Mouse (Mus musculus) T-cell, adult 2 months (primary cell): Measurements from ENCODE around the gene Hint1.
"Not testable (repeated sequence)": the region's sequence is repeated elsewhere in the genome, so short reads cannot be mapped to it uniquely, and the experiment has no call there.

Source experiments
- DNase-seq: peaks from one replicate; pipeline ENCODE4 v3.0.0; 2022; ENCODE audit warnings: low spot score

The Hint1 gene

DNA sequence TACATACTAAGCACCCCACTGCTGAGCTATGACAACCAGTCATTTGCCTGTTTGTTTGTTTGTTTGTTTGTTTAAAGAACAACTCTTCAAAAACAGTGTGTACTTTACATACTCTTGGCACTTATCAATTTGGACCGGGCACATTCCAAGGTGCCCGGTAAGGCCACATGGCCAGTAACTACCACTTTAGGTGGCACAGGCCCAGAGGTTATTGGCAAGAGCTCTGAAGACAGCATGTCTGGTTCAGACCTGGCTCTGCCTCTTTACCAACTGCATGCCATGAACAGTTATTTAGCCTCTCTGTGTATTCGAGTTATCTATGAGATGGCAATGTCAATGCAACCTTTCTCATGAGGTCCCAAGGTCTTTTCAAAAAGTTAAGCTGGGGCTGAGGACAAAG lies 30.5 kb downstream of the Hint1 start:
- not testable (repeated sequence) for DNase-seq

DNA sequence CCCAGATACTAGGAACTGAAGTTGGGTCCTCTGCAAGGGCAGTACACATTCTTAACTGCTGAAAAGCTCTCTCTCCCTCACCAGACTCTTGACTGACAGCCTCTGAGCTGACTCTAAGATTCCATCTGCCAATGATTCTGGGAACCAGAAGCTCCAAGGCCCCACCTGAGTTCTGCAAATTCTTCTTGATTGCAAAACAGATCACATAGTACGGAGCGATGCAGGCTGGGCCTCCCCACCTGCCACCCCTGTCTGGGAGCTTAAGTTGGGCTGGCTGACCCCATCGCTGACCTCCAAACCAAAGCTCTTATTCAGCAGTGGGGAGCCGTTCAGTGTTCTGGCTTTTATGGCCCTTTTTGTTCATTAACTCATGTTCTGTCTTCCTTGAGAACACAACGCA lies 31.3 kb downstream of the Hint1 start:
- DNase-seq, result no peak

DNA sequence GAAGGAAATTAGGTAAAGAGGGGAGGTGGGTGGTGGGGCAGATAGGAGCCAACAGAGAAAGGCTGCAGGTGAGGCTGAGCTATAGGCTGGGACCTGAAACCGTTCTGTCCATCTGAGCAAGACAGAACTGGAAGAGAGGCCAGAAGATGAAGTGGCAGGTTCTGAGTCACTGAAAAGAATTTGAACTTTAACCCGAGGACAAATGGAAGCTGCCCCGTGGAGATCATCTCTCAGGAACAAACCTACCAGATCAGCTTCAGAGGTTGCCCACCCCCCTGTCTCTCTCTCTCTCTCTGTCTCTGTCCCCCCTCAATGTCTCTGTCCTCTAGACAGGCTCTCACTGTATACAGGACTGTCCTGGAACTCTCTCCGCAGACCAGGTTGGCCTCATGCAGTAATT lies 33.5 kb downstream of the Hint1 start:
- no peak for DNase-seq

DNA sequence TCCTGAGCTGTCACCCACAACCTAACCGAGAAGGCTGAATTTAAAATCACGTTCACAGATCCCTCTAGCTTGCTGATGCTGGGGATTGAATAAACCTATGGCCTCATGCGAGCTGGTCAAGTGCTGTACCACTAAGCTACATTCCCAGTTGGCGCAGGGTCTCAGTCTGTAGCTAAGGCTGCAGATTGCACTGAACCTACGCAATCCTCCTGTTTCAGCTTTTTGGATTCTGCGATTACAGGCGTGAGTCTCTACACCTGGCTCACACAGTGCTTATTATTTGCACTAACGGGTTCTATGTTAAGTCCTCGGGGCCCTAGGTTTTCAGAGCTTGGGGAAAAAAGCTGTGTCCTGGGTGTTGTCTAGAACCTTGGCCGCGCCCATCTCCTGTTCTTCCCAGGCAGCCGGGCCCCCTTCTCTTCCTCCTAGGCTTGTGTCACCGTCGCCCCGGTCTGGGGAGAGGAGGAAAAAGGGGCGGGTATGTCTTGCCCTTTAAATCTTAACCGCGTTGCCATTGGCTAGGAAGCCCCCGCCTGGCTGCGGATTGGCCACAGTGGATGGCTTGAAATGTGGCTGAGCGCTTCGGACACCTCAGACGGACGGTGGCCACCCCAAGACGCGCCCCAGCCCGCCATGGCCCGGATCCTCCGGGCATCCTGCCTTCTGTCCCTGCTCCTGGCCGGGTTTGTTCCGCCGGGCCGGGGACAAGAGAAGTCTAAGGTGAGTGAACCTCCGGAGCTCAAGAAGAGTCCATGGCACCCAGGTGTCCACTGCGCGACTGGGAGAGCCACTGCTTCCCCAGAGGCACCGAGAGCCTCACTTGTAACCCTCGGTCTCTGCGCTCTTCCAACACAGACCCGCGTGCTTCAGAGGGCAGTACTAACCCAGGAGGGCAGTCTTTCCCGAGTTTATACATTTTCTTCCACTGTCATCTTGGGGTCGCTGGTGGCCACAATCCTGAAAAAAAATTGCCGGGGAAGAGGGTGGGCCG lies 36.4 kb downstream of the Hint1 start, which contains the start of gene Gpx3:
Gene Gpx3, plus strand, starts transcription at position 121 of the 991 bp plus-strand sequence.
- DNase-seq, result no peak

DNA sequence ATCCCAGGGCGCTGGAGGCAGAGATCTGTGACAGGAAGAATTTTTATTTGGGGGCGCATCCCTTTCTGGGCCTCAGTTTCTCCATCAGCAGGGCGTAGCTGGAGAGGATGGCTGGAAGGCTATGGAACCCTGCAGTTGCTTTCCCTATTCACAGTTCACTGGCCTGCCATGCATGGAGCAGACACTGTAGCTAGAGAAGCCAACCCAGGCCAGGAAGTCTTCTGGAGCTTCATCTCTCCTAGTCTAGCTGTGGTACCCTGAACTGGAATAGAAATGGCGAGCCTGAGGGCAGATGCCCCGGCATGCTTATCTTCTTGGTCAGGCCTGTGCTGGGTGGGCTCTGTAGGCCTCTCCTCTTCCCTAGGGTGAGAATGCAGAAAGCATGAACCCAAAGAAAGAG lies 37.2 kb downstream of the Hint1 start:
- no peak for DNase-seq

DNA sequence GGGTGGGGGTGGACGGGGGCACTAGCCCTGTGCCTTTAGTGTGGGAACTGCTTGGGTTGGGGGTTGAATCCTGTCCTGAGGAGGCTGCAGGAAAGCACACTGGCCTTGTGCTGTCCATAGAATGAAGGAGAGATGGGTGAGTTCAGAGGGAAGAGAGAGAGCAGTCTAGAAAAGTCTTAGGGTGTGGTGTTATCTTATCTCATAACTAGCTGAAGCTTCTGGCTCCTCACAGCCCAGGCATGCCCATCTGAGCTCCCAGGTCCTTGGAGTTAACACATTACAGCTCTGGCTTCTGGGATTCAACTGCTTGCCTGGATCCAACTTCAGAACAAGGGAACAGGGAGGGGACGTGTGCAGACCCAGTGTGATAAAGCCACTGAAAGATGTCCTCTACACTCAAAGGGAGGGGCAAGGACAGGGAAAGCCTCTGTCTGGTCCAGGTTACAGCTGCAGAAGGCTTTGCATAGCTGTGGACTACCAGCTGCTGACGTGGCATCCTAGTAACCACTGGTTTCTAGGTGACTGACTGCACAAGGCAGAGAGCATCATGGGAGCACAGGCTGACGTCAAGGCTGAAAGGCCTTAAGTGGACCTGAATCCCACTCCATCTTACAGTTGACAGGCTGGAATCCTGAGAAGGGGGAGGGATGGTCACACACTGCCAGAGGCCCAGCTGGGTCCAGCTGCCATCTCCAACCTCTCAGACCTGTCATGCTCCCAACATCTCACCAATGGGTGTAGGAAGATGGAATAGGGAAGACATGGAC lies 37.9 kb downstream of the Hint1 start:
- peak; percentile 26 for DNase-seq

DNA sequence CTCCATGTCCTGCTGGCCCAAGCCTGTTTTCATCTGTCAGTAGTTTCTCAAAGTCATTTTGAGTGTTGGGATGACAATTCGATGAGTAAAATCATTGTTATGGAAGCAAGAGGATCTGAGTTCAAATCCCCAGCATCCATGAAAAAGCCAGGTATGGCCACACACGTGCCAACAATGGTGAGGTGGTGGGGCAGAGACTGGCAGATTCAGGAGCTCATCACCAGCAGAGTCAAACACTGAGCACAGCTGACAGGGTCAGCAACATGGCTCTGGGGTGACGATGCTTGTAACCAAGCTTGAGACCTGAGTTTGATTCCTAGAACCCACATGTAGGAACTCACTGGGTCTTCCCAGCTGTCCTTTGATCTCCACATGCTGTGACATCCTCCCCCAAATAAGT lies 38.9 kb downstream of the Hint1 start:
- no peak for DNase-seq

DNA sequence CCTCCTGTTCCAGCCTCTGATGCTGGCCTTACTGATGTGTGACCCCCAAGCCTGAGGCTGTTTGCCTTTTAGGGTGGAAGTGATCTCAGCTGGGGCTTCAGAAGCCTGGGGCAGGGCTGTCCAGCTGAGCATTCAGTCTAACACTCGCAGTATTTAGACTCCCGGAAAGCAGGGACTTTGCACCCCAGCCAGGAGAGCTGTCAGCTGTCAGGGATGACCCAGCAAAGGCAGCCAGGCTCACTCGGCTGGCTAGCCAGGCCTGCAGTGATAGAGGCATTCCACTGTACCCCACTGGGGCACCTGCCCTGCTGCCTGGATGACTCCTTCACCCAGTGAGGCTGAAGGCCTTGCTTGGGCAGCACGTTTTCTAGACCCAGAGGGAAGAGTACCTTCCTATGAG lies 39.7 kb downstream of the Hint1 start:
- DNase-seq, result no peak

DNA sequence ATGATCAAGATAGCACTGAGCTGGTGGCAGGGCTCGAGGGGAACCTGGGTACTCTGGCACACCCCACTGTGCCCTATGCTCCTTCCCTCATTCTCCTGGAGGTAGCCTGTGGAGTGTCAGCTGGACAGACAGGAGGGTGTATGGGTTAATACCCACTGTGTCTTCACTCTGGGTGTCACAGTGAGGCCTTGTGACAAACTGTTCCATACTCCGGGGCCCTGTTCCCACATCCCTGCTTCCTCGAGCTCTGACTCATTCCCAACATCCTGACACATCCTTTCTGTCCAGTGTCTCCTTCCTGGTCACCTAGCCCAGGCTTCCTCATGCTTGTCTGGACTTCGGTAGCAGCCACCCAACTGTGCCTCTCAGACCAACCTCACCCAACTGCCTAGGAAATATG lies 40.3 kb downstream of the Hint1 start:
- no peak for DNase-seq

DNA sequence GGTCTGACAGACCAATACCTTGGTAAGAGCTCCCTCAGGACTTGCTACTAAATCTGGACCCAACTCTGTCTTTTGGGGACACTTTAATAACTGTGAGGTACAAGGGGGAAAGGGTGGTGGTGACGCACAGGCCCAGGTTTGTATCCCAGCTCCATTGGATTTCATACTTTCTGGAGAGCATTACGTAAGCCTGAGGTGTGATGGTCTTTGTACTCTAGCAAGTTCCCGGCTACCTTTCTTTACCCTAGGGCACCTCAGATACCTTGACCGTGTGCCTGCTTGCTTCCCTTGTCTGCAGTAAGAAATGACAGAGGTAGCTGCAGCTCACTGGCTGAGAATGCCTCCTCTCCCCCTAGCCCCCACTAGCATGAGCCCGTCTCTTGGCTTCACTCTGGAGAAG lies 41.1 kb downstream of the Hint1 start:
- DNase-seq, result no peak

DNA sequence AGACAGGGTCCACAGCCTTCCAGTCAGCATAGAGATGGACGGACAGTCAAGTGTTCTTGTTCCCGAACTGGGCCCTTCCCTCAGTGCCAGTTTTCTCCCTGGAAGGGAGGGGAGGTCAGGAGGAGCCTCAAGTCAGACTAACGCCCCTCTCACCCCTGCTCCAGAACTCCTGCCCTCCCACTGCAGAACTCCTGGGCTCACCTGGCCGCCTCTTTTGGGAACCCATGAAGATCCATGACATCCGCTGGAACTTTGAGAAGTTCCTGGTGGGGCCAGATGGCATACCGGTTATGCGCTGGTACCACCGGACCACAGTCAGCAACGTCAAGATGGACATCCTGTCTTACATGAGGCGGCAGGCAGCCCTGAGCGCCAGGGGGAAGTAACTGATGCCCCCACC lies 43.1 kb downstream of the Hint1 start:
- DNase-seq, result no peak

DNA sequence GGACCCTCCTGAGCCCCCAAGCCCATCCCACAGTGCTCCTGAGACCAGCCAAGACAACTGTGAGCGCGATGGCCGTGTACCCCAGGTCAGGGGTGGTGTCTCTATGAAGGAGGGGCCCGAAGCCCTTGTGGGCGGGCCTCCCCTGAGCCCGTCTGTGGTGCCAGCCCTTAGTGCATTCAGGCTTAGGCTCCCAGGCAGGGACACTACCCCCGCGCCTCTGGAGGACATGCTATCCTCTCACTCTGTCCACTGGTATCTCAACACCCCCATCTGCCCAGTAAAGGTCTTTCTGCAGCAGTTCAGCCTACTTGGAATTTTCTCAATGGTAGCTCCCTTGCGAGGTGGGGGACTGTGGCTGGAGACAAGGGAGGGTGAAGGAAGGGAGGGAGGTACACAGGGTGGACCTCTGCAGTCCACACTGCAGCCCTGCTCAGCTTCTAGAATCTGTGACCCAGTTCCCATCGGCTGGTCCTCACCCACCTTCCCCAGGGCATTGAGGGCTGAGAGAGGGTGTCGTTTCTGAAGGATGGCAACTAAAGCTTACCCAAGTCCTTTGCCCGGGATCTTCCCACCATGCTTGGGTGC lies 44.0 kb downstream of the Hint1 start:
- no peak for DNase-seq

DNA sequence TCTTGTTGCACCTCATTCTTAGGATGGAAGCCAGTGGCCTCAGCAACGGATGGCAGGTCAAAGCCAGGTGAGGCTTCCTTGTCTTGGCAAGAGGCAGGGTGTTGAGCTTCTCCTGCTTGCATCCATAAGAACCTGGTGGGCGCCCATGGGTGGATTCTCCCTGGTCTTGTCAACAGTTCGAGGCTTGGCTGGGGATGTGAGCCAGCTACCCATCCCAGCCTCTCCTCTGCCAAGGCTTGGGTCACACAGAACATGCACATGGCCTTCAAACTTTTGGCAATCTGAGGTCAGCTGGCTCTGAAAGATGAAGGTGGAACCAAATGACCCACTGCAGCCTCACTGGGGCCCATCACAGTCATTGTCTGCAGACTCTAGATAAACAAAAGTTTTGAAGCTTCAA lies 45.0 kb downstream of the Hint1 start:
- no peak for DNase-seq

DNA sequence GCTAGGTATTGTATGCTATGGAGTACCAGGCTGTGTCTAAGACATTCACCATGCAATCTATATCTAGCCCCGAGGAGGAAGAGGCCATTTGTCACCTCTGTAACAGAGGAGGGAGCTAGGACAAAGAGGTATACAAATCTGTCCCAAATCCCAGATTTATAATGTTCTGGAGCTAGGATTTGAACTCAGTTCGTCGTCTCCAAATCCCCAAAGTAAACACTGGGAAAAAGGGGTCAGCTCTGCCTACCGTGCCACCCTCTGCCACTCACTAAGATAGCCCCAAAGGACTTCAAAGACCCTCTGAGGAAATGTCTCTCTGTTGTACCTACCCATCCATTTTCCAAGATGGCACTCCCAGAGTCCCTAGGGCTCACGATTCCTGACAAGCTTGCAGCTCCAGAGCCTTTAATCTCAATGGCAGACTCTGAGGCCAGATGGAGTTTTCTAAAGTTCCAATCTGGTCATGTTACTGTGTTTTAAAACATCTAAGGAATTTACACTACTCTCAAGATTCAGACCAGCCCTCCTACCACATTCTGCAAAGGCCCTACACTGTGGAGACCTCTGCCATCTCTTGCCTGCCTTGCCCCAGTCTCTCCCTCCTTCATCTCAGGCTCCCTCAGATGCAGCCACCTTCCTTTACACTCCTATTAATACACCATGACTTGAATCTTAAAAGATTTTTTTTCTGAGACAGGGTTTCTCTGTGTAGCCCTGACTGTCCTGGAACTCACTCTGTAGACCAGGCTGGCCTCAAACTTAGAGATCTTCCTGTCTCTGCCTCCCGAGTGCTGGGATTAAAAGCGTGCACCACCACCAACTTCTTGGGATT lies 45.7 kb downstream of the Hint1 start:
- no peak for DNase-seq

DNA sequence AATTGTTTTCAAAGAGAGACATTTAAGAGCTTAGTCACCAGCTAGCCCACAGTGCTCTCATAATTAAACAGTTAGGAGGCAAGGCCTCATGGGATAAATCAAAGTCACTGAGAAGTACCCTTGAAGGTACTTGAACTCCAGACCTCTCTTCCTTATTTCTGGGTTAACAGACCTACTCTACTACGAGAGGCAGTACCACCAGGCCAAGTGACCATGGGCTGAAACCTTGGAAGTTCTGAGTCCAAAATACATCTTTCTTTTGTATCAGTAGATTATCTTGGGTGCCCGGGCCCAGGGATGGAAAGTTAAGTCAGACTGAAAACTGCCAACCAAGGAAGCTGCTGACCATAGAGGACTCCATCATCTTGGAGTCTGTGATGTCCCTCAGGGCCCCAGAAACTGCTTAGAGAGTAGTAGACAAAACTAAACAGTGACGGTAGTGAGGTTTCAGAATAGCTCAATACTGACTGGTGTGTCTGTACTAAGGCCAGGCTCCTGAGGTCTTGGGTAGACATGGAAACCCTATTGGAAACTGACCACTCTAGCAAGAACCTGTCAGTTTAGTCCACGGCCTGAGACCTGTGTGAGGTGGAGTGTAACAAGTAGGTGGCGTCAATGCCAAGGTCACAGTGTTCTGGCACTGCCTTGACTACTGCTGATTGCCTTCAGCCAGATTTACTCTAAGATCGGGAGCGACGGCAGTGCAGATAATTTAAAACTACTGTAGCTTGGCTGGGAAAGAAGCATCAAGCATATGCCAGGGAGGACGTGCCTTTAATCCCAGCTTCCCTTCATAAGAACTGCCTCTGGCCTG lies 46.5 kb downstream of the Hint1 start:
- DNase-seq, result no peak

DNA sequence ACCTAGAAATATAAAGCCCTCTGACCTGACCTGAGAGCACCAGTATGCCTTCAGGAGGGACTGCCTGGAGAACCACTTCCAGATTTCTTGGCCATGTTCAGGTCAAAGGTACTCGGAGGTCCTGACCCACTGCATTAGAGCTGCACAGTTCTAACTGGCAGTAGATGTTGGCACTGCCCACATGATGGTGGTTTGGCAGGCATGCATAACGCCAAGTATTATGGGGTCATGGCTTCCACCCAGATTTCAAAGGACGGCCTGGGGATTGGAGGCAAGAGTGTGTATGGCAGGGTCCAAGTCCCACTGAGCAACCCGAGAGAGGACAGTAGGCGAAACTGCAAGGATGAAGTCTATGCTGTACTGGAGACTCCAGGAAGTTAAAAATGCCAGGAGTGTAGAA lies 47.7 kb downstream of the Hint1 start:
- no peak for DNase-seq

DNA sequence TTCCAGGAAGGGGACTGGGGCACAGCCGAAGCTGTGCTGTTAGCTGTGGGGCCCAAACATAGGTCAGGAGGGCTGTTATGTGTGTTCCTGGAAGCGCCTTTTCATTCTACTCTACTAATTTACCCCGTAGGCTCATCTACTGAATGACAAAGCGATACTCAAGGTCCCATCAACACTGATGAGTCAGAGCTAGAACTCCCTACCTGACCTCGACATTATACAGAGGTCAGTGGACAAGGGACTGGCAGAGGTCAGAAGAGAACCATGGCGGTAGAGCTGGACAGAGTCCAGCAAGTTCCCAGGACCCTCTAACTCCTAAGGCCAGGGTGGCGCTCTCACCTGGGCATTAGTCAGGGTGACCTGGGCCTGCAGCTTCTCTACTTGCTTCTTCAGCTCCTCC lies 51.3 kb downstream of the Hint1 start:
- no peak for DNase-seq

DNA sequence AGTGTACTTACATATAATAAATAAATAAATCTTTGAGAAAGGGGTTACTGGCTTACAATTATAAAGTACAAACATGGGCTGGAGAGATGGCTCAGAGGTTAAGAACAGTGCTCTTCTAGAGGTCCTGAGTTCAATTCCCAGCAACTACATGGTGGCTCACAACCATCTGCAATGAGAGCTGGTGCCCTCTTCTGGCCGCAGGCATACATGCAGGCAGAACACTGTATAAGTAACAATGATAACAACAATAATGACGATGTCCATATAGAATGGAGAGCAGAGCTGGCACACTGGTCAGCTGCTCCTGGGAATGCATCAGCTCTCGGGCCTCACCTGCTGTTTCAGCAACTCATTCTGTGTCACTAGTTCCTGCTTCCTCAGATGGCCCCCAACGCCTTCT lies 52.1 kb downstream of the Hint1 start:
- DNase-seq, result no peak
